Mouse (Mus musculus) monocyte, adult 59 days (primary cell): ENCODE measurements around the gene Gpr68. TPM values are rescaled to one million over a fixed set of nuclear protein-coding genes. Genes with fewer than 3 reads are reported as not detected.

Experiments
- total RNA-seq, 2 experiments: library from RNA; stranded (reverse); gene quantifications; one replicate each; pipeline ENCODE4 v1.2.4; 2023

Gpr68 gene
- 1 to 10 TPM; 6.9 to 8.4 TPM for total RNA-seq

GRCm38 (mm10) chr12:100907598-100908297 is at the start of gene Gpr68:
TSS of gene Gpr68 (minus strand) at chr12:100908198.

Other genes with a start within 250 kb of the Gpr68 start
- gene Rps6ka5, start 181.2 kb downstream of the Gpr68 start, total RNA-seq, result 10 to 100 TPM; 20.0 to 23.8 TPM
- 10 to 100 TPM; 31.0 to 38.1 TPM for gene Dglucy, start 129.1 kb downstream of the Gpr68 start, total RNA-seq
- gene Ccdc88c, start 120.9 kb upstream of the Gpr68 start, total RNA-seq, result 100 to 1,000 TPM; 267 to 308 TPM
- gene Ppp4r3a, start 175.5 kb upstream of the Gpr68 start, total RNA-seq, result 100 to 1,000 TPM in 1 of 2 experiments, 10 to 100 TPM in 1; 93.0 to 102 TPM